Mouse (Mus musculus): ENCODE measurements around the gene Sirt4.

GRCm38 (mm10) chr5:115522981-115523499, 38.5 kb upstream of the Sirt4 start:
- TF ChIP-seq CTCF (IDR thresholded peaks at IDR 0.05; ENCODE audit: insufficient read depth, low read depth, low read length) (no peak), POLR2A (IDR thresholded peaks at IDR 0.05; ENCODE audit: insufficient read depth, low read depth, low read length) (no peak)

Measured in olfactory bulb, adult 2 months (tissue).